Mouse (Mus musculus): Measurements from ENCODE around the gene Nisch. TPM values are rescaled to one million over a fixed set of nuclear protein-coding genes. Genes with fewer than 3 reads are reported as not detected.

Nisch gene
- total and polyA plus RNA-seq, 2 experiments from 2014 or later = 199 to 300 TPM

GRCm38 (mm10) chr14:31208084-31208483, 8.7 kb downstream of the Nisch start, which contains the start of gene Tnnc1:
TSS of gene Tnnc1 (plus strand) at chr14:31208312.
- ATAC-seq (no peak), DNase-seq (no peak)
- peak within 1 kb of the TSS; percentile 85 for H3K4me2 ChIP-seq (ENCODE audit: low read depth)
- peaks cover 15% of the 10 kb centered on the region for H3K4me1 ChIP-seq (ENCODE audit: insufficient read depth)
- peak within 1 kb of the TSS; percentile 91 for H3K9ac ChIP-seq
- no peak for TF ChIP-seq CTCF (IDR thresholded peaks at IDR 0.05; ENCODE audit: low read depth)
- peaks cover 13% of the 10 kb centered on the region for H3K36me3 ChIP-seq (ENCODE audit: insufficient read depth)
- WGBS = 85% methylated on average over 2 of the region's 2 CpGs
- H3K9me3 ChIP-seq (ENCODE audit: low read length) = no peaks in the 10 kb centered on the region
- H3K4me3 ChIP-seq (ENCODE audit: low read depth, low read length) = peak within 1 kb of the TSS; percentile 79
- H3K27me3 ChIP-seq (ENCODE audit: insufficient read depth, low read length) = no peaks in the 10 kb centered on the region
- peak within 1 kb of the TSS; percentile 94 for H3K27ac ChIP-seq (ENCODE audit: low read depth, low read length)

- peak overlapping the region; percentile 85 for H3K4me2 ChIP-seq (ENCODE audit: low read depth)
- H3K9me3 ChIP-seq (ENCODE audit: low read length) = no peaks in the 10 kb centered on the region
- peak overlapping the region; percentile 91 for H3K9ac ChIP-seq
- no peaks in the 10 kb centered on the region for H3K27me3 ChIP-seq (ENCODE audit: insufficient read depth, low read length)
- 77% methylated on average over 13 of the region's 13 CpGs for WGBS
- peaks cover 15% of the 10 kb centered on the region for H3K4me1 ChIP-seq (ENCODE audit: insufficient read depth)
- peaks cover 22% of the 10 kb centered on the region for H3K36me3 ChIP-seq (ENCODE audit: insufficient read depth)
- no peak for TF ChIP-seq CTCF (IDR thresholded peaks at IDR 0.05; ENCODE audit: low read depth)
- DNase-seq (no peak), ATAC-seq (peak; percentile 17)
- H3K4me3 ChIP-seq (ENCODE audit: low read depth, low read length) = peak overlapping the region; percentile 79
- H3K27ac ChIP-seq (ENCODE audit: low read depth, low read length) = peak overlapping the region; percentile 94
Observed at GRCm38 (mm10) chr14:31207070-31207830, 9.5 kb downstream of the Nisch start.

GRCm38 (mm10) chr14:31206472-31206981, 10.2 kb downstream of the Nisch start:
- Histone ChIP-seq H3K4me2 (ENCODE audit: low read depth) (peak overlapping the region; percentile 85), H3K9ac (peak overlapping the region; percentile 91), H3K27me3 (ENCODE audit: insufficient read depth, low read length) (no peaks in the 10 kb centered on the region), H3K36me3 (ENCODE audit: insufficient read depth) (peaks cover 29% of the 10 kb centered on the region), H3K4me3 (ENCODE audit: low read depth, low read length) (peak overlapping the region; percentile 79), H3K4me1 (ENCODE audit: insufficient read depth) (peaks cover 15% of the 10 kb centered on the region), H3K9me3 (ENCODE audit: low read length) (no peaks in the 10 kb centered on the region), H3K27ac (ENCODE audit: low read depth, low read length) (peak overlapping the region; percentile 94)
- peak; percentile 96 for DNase-seq
- no peak for TF ChIP-seq CTCF (IDR thresholded peaks at IDR 0.05; ENCODE audit: low read depth)
- peak; percentile 72 for ATAC-seq
- WGBS = under 1% methylated on average over 48 of the region's 48 CpGs

GRCm38 (mm10) chr14:31205562-31206467, 10.9 kb downstream of the Nisch start:
- 3% methylated on average over 39 of the region's 39 CpGs for WGBS
- peak; percentile 71 for DNase-seq
- no peaks in the 10 kb centered on the region for H3K9me3 ChIP-seq (ENCODE audit: low read length)
- no peak for TF ChIP-seq CTCF (IDR thresholded peaks at IDR 0.05; ENCODE audit: low read depth)
- H3K4me1 ChIP-seq (ENCODE audit: insufficient read depth) = peaks cover 15% of the 10 kb centered on the region
- peak overlapping the region; percentile 85 for H3K4me2 ChIP-seq (ENCODE audit: low read depth)
- peaks cover 34% of the 10 kb centered on the region for H3K36me3 ChIP-seq (ENCODE audit: insufficient read depth)
- peak overlapping the region; percentile 79 for H3K4me3 ChIP-seq (ENCODE audit: low read depth, low read length)
- H3K27ac ChIP-seq (ENCODE audit: low read depth, low read length) = peak overlapping the region; percentile 94
- H3K27me3 ChIP-seq (ENCODE audit: insufficient read depth, low read length) = no peaks in the 10 kb centered on the region
- ATAC-seq = peak; percentile 74
- H3K9ac ChIP-seq = peak overlapping the region; percentile 91

GRCm38 (mm10) chr14:31205244-31205561, 11.5 kb downstream of the Nisch start:
- TF ChIP-seq CTCF (IDR thresholded peaks at IDR 0.05; ENCODE audit: low read depth) = no peak
- H3K9me3 ChIP-seq (ENCODE audit: low read length) = no peaks in the 10 kb centered on the region
- ATAC-seq (peak; percentile 21), DNase-seq (no peak)
- 16% methylated on average over 8 of the region's 8 CpGs for WGBS
- peak overlapping the region; percentile 85 for H3K4me2 ChIP-seq (ENCODE audit: low read depth)
- H3K27me3 ChIP-seq (ENCODE audit: insufficient read depth, low read length) = no peaks in the 10 kb centered on the region
- peaks cover 15% of the 10 kb centered on the region for H3K4me1 ChIP-seq (ENCODE audit: insufficient read depth)
- H3K36me3 ChIP-seq (ENCODE audit: insufficient read depth) = peaks cover 40% of the 10 kb centered on the region
- peak overlapping the region; percentile 79 for H3K4me3 ChIP-seq (ENCODE audit: low read depth, low read length)
- peak overlapping the region; percentile 91 for H3K9ac ChIP-seq
- H3K27ac ChIP-seq (ENCODE audit: low read depth, low read length) = peak overlapping the region; percentile 94

- WGBS = 75% methylated on average over 4 of the region's 4 CpGs
Observed at GRCm38 (mm10) chr14:31204844-31205243, 11.9 kb downstream of the Nisch start.

More at GRCm38 (mm10) chr14:31204844-31205243, 11.9 kb downstream of the Nisch start:
- no peaks in the 10 kb centered on the region for H3K9me3 ChIP-seq (ENCODE audit: low read length)
- TF ChIP-seq CTCF (IDR thresholded peaks at IDR 0.05; ENCODE audit: low read depth) = no peak
- DNase-seq (no peak), ATAC-seq (no peak)
- peak overlapping the region; percentile 85 for H3K4me2 ChIP-seq (ENCODE audit: low read depth)
- peaks cover 41% of the 10 kb centered on the region for H3K36me3 ChIP-seq (ENCODE audit: insufficient read depth)
- H3K4me3 ChIP-seq (ENCODE audit: low read depth, low read length) = peak overlapping the region; percentile 79
- H3K27me3 ChIP-seq (ENCODE audit: insufficient read depth, low read length) = no peaks in the 10 kb centered on the region
- peaks cover 15% of the 10 kb centered on the region for H3K4me1 ChIP-seq (ENCODE audit: insufficient read depth)
- H3K27ac ChIP-seq (ENCODE audit: low read depth, low read length) = peak overlapping the region; percentile 94
- peak overlapping the region; percentile 91 for H3K9ac ChIP-seq
